Comparison of ENCODE assay signal across 26 mouse cellular contexts in genomic region chr6:45345396-45345795, GRCm38 (mm10).
"Had no signal": no experiment of that assay in that cellular context is flagged by ENCODE, and none has a peak within 500 bp of the region (broad histone marks: within the 10 kb centered on the region; RNA-seq: fewer than 3 reads in every experiment).

No protein-coding gene starts in this region.

- H3K4me3 ChIP-seq: gastrocnemius, adult 2 months; heart, embryonic 10.5 days; heart, embryonic 12.5 days; hindbrain, embryonic 10.5 days; hindbrain, embryonic 12.5 days; intestine, embryonic 15.5 days; layer of hippocampus, adult 2 months; left cerebral cortex, adult 2 months; limb, embryonic 10.5 days; limb, embryonic 12.5 days; liver, embryonic 13.5 days had no signal

- ATAC-seq: hindbrain, embryonic 16.5 days; inflammation-experienced regulatory T-cells, adult 6 months; intestine, embryonic 15.5 days; intestine, postnatal 0 days had no signal

- H3K9me3 ChIP-seq: heart, embryonic 10.5 days; heart, embryonic 12.5 days; hindbrain, embryonic 10.5 days; hindbrain, embryonic 12.5 days; intestine, embryonic 15.5 days; limb, embryonic 10.5 days; limb, embryonic 12.5 days; liver, embryonic 13.5 days had no signal

- H3K9ac ChIP-seq: heart, embryonic 12.5 days; hindbrain, embryonic 12.5 days; hindbrain, embryonic 14.5 days; intestine, embryonic 15.5 days; limb, embryonic 12.5 days; liver, embryonic 13.5 days had no signal

- H3K27ac ChIP-seq: gastrocnemius, adult 2 months; heart, embryonic 10.5 days; hindbrain, embryonic 10.5 days; hindbrain, embryonic 12.5 days; hindbrain, embryonic 14.5 days; intestine, embryonic 15.5 days; layer of hippocampus, adult 2 months; left cerebral cortex, adult 2 months; limb, embryonic 10.5 days; limb, embryonic 12.5 days; liver, embryonic 13.5 days had no signal

- H3K36me3 ChIP-seq: heart, embryonic 10.5 days; heart, embryonic 12.5 days; hindbrain, embryonic 10.5 days; hindbrain, embryonic 12.5 days; intestine, embryonic 15.5 days; limb, embryonic 10.5 days; limb, embryonic 12.5 days; liver, embryonic 13.5 days had no signal

- H3K4me1 ChIP-seq: heart, embryonic 10.5 days; heart, embryonic 12.5 days; hindbrain, embryonic 10.5 days; hindbrain, embryonic 12.5 days; intestine, embryonic 15.5 days; limb, embryonic 10.5 days; limb, embryonic 12.5 days; liver, embryonic 13.5 days had no signal

- H3K27me3 ChIP-seq: heart, embryonic 12.5 days; hindbrain, embryonic 12.5 days; intestine, embryonic 15.5 days; limb, embryonic 12.5 days; liver, embryonic 13.5 days had no signal

- H3K4me2 ChIP-seq: heart, embryonic 12.5 days; hindbrain, embryonic 12.5 days; hindbrain, embryonic 14.5 days; intestine, embryonic 15.5 days; limb, embryonic 12.5 days; liver, embryonic 11.5 days; liver, embryonic 13.5 days had no signal

- DNase-seq: gastrocnemius, adult 2 months; gastrocnemius, postnatal 10 days; gastrocnemius, postnatal 25 days; heart, adult 18-20 months; heart, postnatal 10 days; heart, postnatal 4 days; kidney, adult 2 months; kidney, adult 9 months; kidney, postnatal 10 days; kidney, postnatal 4 days; liver; liver, embryonic 13.5 days had no signal
